Mouse (Mus musculus): ENCODE measurements at regions not wholly inside any gene's neighbourhood (a gene's known extent, or its start where the extent isn't known, plus 50 kb on each side); places are given as distances from the start of the nearest gene placed in this dataset.
A peak's percentile ranks its signal among the peaks of the same experiment; 100 is the strongest.

GRCm38 (mm10) chr15:32093889-32094288, 83.2 kb upstream of the Tas2r119 start:
- no peak overlapping the region for H3K4me3 ChIP-seq (replicated peaks; ENCODE audit: low read length)
- H3K36me3 ChIP-seq (ENCODE audit: control insufficient read depth, insufficient read depth, low read length), result no peaks in the 10 kb centered on the region
- WGBS, result 17% methylated on average over 11 of the region's 11 CpGs
- no peaks in the 10 kb centered on the region for H3K27me3 ChIP-seq (ENCODE audit: control insufficient read depth, insufficient read depth, low read length)
- DNase-seq (ENCODE audit: low spot score) (peak; percentile 54), ATAC-seq (ENCODE audit: low FRiP score, low read depth) (peak; percentile 80)
- H3K4me1 ChIP-seq (ENCODE audit: control insufficient read depth, insufficient read depth, low read length), result peaks cover 8% of the 10 kb centered on the region; the same call in 1 of the 2 replicates
- H3K4me2 ChIP-seq (replicated peaks; ENCODE audit: low read depth, low read length, severe bottlenecking), result peak overlapping the region; percentile 27
- no peak overlapping the region for H3K9ac ChIP-seq (ENCODE audit: low read depth, low read length, severe bottlenecking)
- H3K9me3 ChIP-seq (ENCODE audit: control insufficient read depth, low read length), result no peaks in the 10 kb centered on the region
- TF ChIP-seq POLR2A (IDR thresholded peaks at IDR 0.05; ENCODE audit: borderline replicate concordance, extremely low read depth, insufficient read depth, insufficient read length), result no peak
- H3K27ac ChIP-seq (replicated peaks; ENCODE audit: low read depth, low read length), result no peak overlapping the region

GRCm38 (mm10) chr15:32095554-32095953, 81.5 kb upstream of the Tas2r119 start:
- Histone ChIP-seq H3K9me3 (ENCODE audit: control insufficient read depth, low read length) (no peaks in the 10 kb centered on the region), H3K4me1 (ENCODE audit: control insufficient read depth, insufficient read depth, low read length) (peaks cover 8% of the 10 kb centered on the region; the same call in 1 of the 2 replicates), H3K4me2 (replicated peaks; ENCODE audit: low read depth, low read length, severe bottlenecking) (no peak overlapping the region), H3K36me3 (ENCODE audit: control insufficient read depth, insufficient read depth, low read length) (no peaks in the 10 kb centered on the region), H3K9ac (ENCODE audit: low read depth, low read length, severe bottlenecking) (no peak overlapping the region), H3K27ac (replicated peaks; ENCODE audit: low read depth, low read length) (no peak overlapping the region), H3K27me3 (ENCODE audit: control insufficient read depth, insufficient read depth, low read length) (no peaks in the 10 kb centered on the region), H3K4me3 (replicated peaks; ENCODE audit: low read length) (no peak overlapping the region)
- no peak for TF ChIP-seq POLR2A (IDR thresholded peaks at IDR 0.05; ENCODE audit: borderline replicate concordance, extremely low read depth, insufficient read depth, insufficient read length)
- WGBS, result 80% methylated on average over 1 of the region's 1 CpGs
- DNase-seq (ENCODE audit: low spot score) (no peak), ATAC-seq (ENCODE audit: low FRiP score, low read depth) (no peak)

- Histone ChIP-seq H3K4me3 (replicated peaks; ENCODE audit: low read length) (no peak overlapping the region), H3K4me1 (ENCODE audit: control insufficient read depth, insufficient read depth, low read length) (no peaks in the 10 kb centered on the region), H3K36me3 (ENCODE audit: control insufficient read depth, insufficient read depth, low read length) (no peaks in the 10 kb centered on the region), H3K27me3 (ENCODE audit: control insufficient read depth, insufficient read depth, low read length) (no peaks in the 10 kb centered on the region), H3K9me3 (ENCODE audit: control insufficient read depth, low read length) (no peaks in the 10 kb centered on the region), H3K9ac (ENCODE audit: low read depth, low read length, severe bottlenecking) (no peak overlapping the region), H3K27ac (replicated peaks; ENCODE audit: low read depth, low read length) (no peak overlapping the region), H3K4me2 (replicated peaks; ENCODE audit: low read depth, low read length, severe bottlenecking) (no peak overlapping the region)
- no peak for TF ChIP-seq POLR2A (IDR thresholded peaks at IDR 0.05; ENCODE audit: borderline replicate concordance, extremely low read depth, insufficient read depth, insufficient read length)
- WGBS, result 91% methylated on average over 2 of the region's 2 CpGs
- ATAC-seq (ENCODE audit: low FRiP score, low read depth) (no peak), DNase-seq (ENCODE audit: low spot score) (no peak)
Observed at GRCm38 (mm10) chr15:32110659-32111058, 66.4 kb upstream of the Tas2r119 start.
